In the genomic region with DNA sequence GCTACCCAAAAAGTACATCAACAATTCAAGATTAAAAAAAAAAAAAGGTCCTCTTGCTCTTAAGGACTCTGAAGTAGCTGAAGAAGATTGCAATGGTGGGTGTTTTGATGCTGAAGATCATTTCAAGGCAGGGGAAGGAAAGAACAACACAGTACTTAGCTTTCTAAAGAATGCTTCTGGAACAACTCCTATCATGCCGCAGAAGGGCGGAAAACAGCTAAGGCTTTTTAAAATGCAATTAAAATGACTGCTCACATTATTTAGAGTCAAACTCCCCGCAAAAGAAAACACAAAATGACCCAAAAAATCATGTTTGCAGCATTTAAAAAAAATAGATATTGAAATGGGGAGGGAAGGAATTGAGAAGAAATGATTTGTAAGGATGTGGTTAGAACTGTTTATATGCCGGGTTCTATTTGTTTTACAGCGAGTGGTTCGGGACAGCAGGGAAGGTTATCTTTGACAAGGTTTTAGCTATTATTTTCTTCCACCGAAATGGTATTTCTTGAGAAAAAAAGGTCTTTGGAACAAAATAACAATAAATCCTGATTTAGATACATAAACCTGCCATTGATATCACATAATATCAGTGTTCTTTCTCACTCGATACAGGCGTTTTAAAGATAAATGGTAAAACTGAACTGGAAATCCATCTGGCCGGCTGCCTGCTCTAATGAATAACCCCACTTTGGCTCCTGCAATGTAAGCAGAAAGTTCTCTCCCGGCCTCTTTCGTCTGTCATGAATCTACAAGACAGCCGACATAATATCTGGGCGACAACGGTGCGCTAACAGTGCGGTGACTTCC, we compare ENCODE assay signal across 10 mouse cellular contexts.
A peak's percentile ranks its signal among the peaks of the same experiment; 100 is the strongest.
DNase-seq lines count a peak whose midpoint lies in the region; TF ChIP-seq lines count a peak whose summit lies in the region.
"Had no signal": no experiment of that assay in that cellular context is flagged by ENCODE, and none has a peak within 500 bp of the region (broad histone marks: within the 10 kb centered on the region; RNA-seq: fewer than 3 reads in every experiment).

No protein-coding gene starts in this region.

- DNase-seq in adrenal gland, postnatal 36 days, result peak; percentile 3 to 20
- no peak for DNase-seq in adrenal gland, adult 8-10 months
- peak; percentile 21 for DNase-seq in urinary bladder, postnatal 25 days (ENCODE audit: low spot score)
- DNase-seq in urinary bladder, postnatal 10 days (ENCODE audit: low spot score), result no peak
- DNase-seq in lung, postnatal 36 days, result peak; percentile 33
- no peak for DNase-seq in layer of hippocampus, adult 18-20 months (ENCODE audit: low spot score in 2 of 2)
- DNase-seq in cerebellum, postnatal 25 days, result no peak
- no peak for DNase-seq in gastrocnemius, adult 2 months
- DNase-seq: heart, postnatal 36 days; thymus, adult 18-20 months had no signal

- H3K4me3 ChIP-seq in gastrocnemius, adult 2 months, result no peak overlapping the region

- intact Hi-C loops in gastrocnemius, adult 2 months (cut with DNase I), result loop anchor here (5.0 to 10.0 kb wide), 2 partner anchors 171 to 1956 kb away; no protein-coding TSS in a partner anchor

- no peak for TF ChIP-seq CTCF in gastrocnemius, adult 2 months (IDR thresholded peaks at IDR 0.05)

- no peak overlapping the region for H3K27ac ChIP-seq in gastrocnemius, adult 2 months

Comparison
In these comparisons a context has a peak if more than half of its experiments do, and no peak if none do; other contexts are left out.
1. DNase-seq: peak in adrenal gland, postnatal 36 days (2 of 2), urinary bladder, postnatal 25 days (single experiment) and lung, postnatal 36 days (single experiment); none in adrenal gland, adult 8-10 months (single experiment), urinary bladder, postnatal 10 days (single experiment), layer of hippocampus, adult 18-20 months (0 of 2), cerebellum, postnatal 25 days (0 of 2) and gastrocnemius, adult 2 months (single experiment).